Mouse (Mus musculus) heart, postnatal 14 days (tissue): ENCODE data around the gene Tmem130. TPM values are rescaled to one million over a fixed set of nuclear protein-coding genes. Genes with fewer than 3 reads are reported as not detected.

Source experiments
- DNase-seq, 2 experiments: peaks; one replicate each; pipeline ENCODE4 v3.0.0; 2021 to 2022
- intact Hi-C: fragments of 180-260 bp; cut with DNase I; formaldehyde crosslinking; loops from one replicate; pipeline ENCODE4 v1.15.1; 2025
- total RNA-seq, 2 experiments: library from RNA; stranded (reverse); gene quantifications; 2 replicates each; pipeline ENCODE4 v1.2.3; 2021

Gene Tmem130
- total RNA-seq, 2 experiments from 2014 or later = 0.10 to 0.17 TPM

GRCm38 (mm10) chr5:144737101-144737500 is 24.5 kb downstream of the Tmem130 start:
- intact Hi-C loops = no loop called here
- DNase-seq = no peak

- peak; percentile 63 to 82 for DNase-seq
- intact Hi-C loops = loop anchor here (2.0 to 5.0 kb wide), 2 partner anchors 346 to 523 kb away; no protein-coding TSS in a partner anchor
These were observed 26.7 kb downstream of the Tmem130 start for GRCm38 (mm10) chr5:144734949-144735348.

GRCm38 (mm10) chr5:144733953-144734352 is 27.7 kb downstream of the Tmem130 start:
- DNase-seq = peak; percentile 50 to 75
- intact Hi-C loops = loop anchor here (2.0 to 5.0 kb wide), 2 partner anchors 345 to 522 kb away; no protein-coding TSS in a partner anchor

GRCm38 (mm10) chr5:144729216-144729615 is 32.4 kb downstream of the Tmem130 start:
- intact Hi-C loops = loop anchor here (5.0 kb wide), 1 partner anchor 262 kb away; no protein-coding TSS in a partner anchor
- no peak for DNase-seq

GRCm38 (mm10) chr5:144728237-144728636 is 33.4 kb downstream of the Tmem130 start:
- no peak for DNase-seq
- intact Hi-C loops = loop anchor here (5.0 kb wide), 1 partner anchor 261 kb away; no protein-coding TSS in a partner anchor

- peak; percentile 68 to 83 for DNase-seq
- intact Hi-C loops = loop anchor here (1.0 to 5.0 kb wide), 2 partner anchors 260 to 338 kb away; no protein-coding TSS in a partner anchor
These were observed 34.5 kb downstream of the Tmem130 start for GRCm38 (mm10) chr5:144727119-144727518.

- intact Hi-C loops = loop anchor here (5.0 kb wide), 1 partner anchor 258 kb away; no protein-coding TSS in a partner anchor
- DNase-seq = no peak
These were observed 36.1 kb downstream of the Tmem130 start for GRCm38 (mm10) chr5:144725554-144725953.

GRCm38 (mm10) chr5:144724926-144725325 is 36.7 kb downstream of the Tmem130 start:
- intact Hi-C loops = loop anchor here (5.0 kb wide), 1 partner anchor 258 kb away; no protein-coding TSS in a partner anchor
- DNase-seq = no peak

GRCm38 (mm10) chr5:144720281-144720680 is 41.3 kb downstream of the Tmem130 start:
- intact Hi-C loops = no loop called here

GRCm38 (mm10) chr5:144719781-144720180 is 41.8 kb downstream of the Tmem130 start:
- DNase-seq = no peak
- intact Hi-C loops = no loop called here

More at GRCm38 (mm10) chr5:144720281-144720680, 41.3 kb downstream of the Tmem130 start:
- no peak for DNase-seq

GRCm38 (mm10) chr5:144717186-144717585 is 44.4 kb downstream of the Tmem130 start:
- intact Hi-C loops = no loop called here
- no peak for DNase-seq

- intact Hi-C loops = no loop called here
- DNase-seq = no peak
These were observed 48.2 kb downstream of the Tmem130 start for GRCm38 (mm10) chr5:144713371-144713770.

- intact Hi-C loops = no loop called here
- DNase-seq = peak; percentile 8 to 10
These were observed 54.0 kb downstream of the Tmem130 start for GRCm38 (mm10) chr5:144707603-144708002.

GRCm38 (mm10) chr5:144703464-144704368 is 57.9 kb downstream of the Tmem130 start:
- no peak for DNase-seq
- intact Hi-C loops = no loop called here

- intact Hi-C loops = no loop called here
- no peak for DNase-seq
These were observed 66.1 kb downstream of the Tmem130 start for GRCm38 (mm10) chr5:144695289-144696060.

- intact Hi-C loops = no loop called here
- no peak for DNase-seq
These were observed 67.5 kb downstream of the Tmem130 start for GRCm38 (mm10) chr5:144694161-144694560.

GRCm38 (mm10) chr5:144691421-144691820 is 70.2 kb downstream of the Tmem130 start:
- intact Hi-C loops = no loop called here
- no peak for DNase-seq

GRCm38 (mm10) chr5:144688371-144688770 is 73.2 kb downstream of the Tmem130 start:
- intact Hi-C loops = no loop called here
- DNase-seq = peak in 1 of 2 experiments; percentile 14
